Mouse (Mus musculus) bone marrow, adult 2 months (tissue): ENCODE results near the gene Actr2. TPM values are rescaled to one million over a fixed set of nuclear protein-coding genes. Genes with fewer than 3 reads are reported as not detected.

Experiments used
- H3K27ac ChIP-seq: fragments of 200-500 bp; 2 replicates; pipeline ENCODE4 v1.5.1; 2012; ENCODE audit warnings: low read depth, mild to moderate bottlenecking, control low read depth, inconsistent platforms, low read length; ENCODE audit not compliant: control insufficient read depth, poor library complexity, insufficient read depth
- H3K4me1 ChIP-seq: fragments of 200-500 bp; 2 replicates; pipeline ENCODE4 v1.6.1; 2011; ENCODE audit warnings: low read length; ENCODE audit not compliant: control insufficient read depth, insufficient read depth
- H3K4me3 ChIP-seq: fragments of 200-500 bp; replicated peaks from 2 replicates; pipeline ENCODE3; 2011; ENCODE audit warnings: mild to moderate bottlenecking, low read depth, low read length, control low read depth; ENCODE audit not compliant: control insufficient read depth
- CTCF ChIP-seq: fragments of 200-500 bp; IDR thresholded peaks from 2 replicates; pipeline ENCODE4 v1.5.1; 2011; ENCODE audit warnings: low read length, control low read depth; ENCODE audit not compliant: control insufficient read depth, insufficient read depth
- POLR2A ChIP-seq: fragments of 200-500 bp; IDR thresholded peaks from 2 replicates; pipeline ENCODE4 v1.6.1; 2011; ENCODE audit warnings: low read depth, mild to moderate bottlenecking, control low read depth, low read length, borderline replicate concordance; ENCODE audit not compliant: control insufficient read depth
- WGBS: fragments of 180-500 bp; shearing (Covaris S2); methylation state at CpG from one replicate; pipeline ENCODE4 v1.1.7; 2018; 5-methylcytosine and 5-hydroxymethylcytosine counted together
- polyA plus RNA-seq: library from polyadenylated mRNA; stranded (reverse); fragments of >200 nt; gene quantifications from 2 replicates; pipeline ENCODE4 v1.2.4, GENCODE M21; 2011; ENCODE audit warnings: low replicate concordance; ENCODE audit not compliant: missing spikeins, insufficient read depth, insufficient read length

Actr2 gene
- polyA plus RNA-seq, 1 experiment, result 89.6 TPM

DNA sequence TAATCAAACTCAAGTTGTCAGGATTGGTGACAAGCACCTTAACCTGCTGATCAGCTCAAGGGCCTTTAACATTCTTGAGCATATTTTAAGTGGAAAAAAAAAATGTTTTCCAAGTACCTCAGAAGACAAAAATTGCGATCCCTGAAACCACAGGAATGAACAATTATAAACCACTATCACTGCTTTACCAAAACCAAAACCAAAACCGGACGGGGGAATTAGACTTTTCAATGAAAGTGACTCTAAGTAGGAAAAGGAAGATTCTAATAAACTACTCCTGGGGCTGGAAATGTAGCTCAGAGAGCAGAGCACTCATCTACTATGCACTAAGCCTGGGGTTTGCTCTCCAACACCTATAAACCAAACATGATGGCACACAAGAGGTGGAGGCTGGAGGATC is 5.8 kb downstream of the Actr2 start:
- TF ChIP-seq POLR2A (no peak), CTCF (no peak)
- Histone ChIP-seq H3K4me1 (no peaks in the 10 kb centered on the region; the same call in 1 of the 2 replicates), H3K27ac (no peak overlapping the region), H3K4me3 (no peak overlapping the region)
- WGBS, result 21% methylated on average over 3 of the region's 3 CpGs

DNA sequence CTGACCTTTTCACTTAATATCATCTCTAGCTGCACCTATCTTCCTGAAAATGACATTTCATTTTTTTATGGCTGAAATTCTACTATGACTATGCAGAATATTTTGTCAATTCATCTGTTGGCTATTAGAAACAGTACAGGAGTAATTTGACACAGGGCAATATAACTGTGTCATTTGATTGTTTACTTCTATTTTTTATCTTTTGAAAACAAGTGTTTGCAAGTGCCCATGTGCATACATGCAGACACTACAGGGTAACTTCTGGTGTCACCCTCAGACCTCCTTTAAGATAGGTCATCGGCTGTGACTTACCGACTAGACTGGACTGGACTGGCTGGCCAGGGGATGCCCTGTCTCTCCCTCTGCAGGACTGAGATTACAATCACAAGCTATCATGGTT is 8.8 kb downstream of the Actr2 start:
- Histone ChIP-seq H3K27ac (no peak overlapping the region), H3K4me1 (no peaks in the 10 kb centered on the region; the same call in 1 of the 2 replicates)

DNA sequence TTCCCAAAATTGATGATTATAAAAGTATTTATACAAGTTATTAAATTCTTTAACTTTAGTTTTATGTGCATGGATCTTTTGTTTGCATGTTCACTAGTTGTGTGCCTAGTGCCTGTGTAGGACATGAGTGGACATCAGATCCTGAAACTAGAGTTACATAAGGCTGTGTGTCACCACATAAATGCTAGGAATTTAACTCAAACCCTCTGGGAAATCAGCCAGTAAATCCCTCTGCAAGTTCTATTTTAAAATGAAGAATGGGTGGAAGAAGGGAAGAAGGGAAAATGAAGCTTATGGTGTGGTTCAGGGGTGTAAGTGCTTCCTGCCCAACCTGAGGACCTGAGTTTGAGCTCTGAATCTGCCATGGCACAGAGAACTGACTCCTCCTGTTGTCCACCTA is 26.4 kb downstream of the Actr2 start:
- no peaks in the 10 kb centered on the region for H3K4me1 ChIP-seq
- no peak overlapping the region for H3K27ac ChIP-seq
- H3K4me3 ChIP-seq, result no peak overlapping the region
- TF ChIP-seq CTCF (no peak), POLR2A (no peak)

More for the DNA sequence above, 8.8 kb downstream of the Actr2 start:
- 81% methylated on average over 2 of the region's 2 CpGs for WGBS
- TF ChIP-seq CTCF (no peak), POLR2A (no peak)
- no peak overlapping the region for H3K4me3 ChIP-seq

DNA sequence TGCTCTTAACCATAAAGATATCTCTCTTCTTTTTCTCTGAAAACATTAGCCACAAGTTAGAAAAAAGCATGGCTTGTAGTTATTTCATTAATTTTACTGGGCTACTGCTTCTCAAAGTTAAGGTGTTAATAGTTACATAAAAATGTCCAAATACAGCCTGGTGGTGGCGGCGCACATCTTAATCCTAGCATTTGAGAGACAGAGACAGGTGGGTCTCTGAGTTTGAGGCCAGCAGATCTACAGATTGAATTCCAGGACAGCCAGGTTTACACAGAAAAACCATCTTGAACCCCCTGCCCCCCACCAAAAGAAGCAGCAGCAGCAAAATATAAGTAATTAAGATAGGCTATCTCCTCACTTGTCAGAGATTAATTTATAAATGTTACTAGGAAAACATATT is 27.1 kb downstream of the Actr2 start:
- no peaks in the 10 kb centered on the region for H3K4me1 ChIP-seq
- TF ChIP-seq CTCF (no peak), POLR2A (no peak)
- WGBS, result 94% methylated on average over 2 of the region's 2 CpGs
- H3K4me3 ChIP-seq, result no peak overlapping the region
- H3K27ac ChIP-seq, result no peak overlapping the region

DNA sequence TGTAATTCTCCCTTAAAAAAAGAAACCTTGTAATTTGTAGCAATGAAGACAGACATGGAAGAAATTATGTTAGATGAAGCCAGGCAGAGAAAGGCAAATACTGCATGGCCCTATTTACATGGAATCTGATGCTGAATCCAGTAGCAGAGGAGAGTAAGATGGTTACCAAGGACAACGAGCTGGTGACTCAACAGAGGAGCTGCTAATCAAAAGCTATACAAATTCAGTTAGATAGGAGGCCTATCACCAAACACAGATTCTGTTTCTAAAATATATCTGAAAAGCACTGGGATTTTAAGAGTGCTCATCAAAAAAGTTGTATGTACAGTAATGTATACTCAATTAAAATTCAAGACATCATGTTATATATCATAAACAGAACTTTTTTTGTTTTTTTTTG is 37.3 kb downstream of the Actr2 start:
- WGBS, result 58% methylated on average over 1 of the region's 1 CpGs
- Histone ChIP-seq H3K4me3 (no peak overlapping the region), H3K27ac (no peak overlapping the region), H3K4me1 (no peaks in the 10 kb centered on the region; the same call in 1 of the 2 replicates)
- TF ChIP-seq POLR2A (no peak), CTCF (no peak)

DNA sequence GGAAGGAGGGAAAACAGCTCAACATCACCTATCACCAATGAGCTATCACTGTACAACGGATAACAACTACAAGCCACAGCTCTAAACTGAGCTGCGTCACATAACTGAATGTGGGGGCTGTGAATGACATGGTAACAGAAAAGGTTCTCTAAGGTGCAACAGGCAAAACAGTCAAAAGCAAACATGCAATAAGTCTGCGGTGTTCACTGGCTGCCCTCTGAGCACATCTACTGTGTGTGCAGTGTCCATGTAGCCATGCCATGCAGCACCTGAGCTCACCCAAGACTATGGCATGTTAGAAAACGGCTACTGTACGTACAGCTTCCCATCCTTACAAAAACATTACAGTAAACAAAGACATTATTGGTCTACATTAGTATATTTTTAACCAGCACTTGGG is 39.9 kb downstream of the Actr2 start:
- no peak for TF ChIP-seq POLR2A
- no peak for TF ChIP-seq CTCF
- H3K4me1 ChIP-seq, result no peaks in the 10 kb centered on the region; the same call in 1 of the 2 replicates
- H3K27ac ChIP-seq, result no peak overlapping the region
- H3K4me3 ChIP-seq, result no peak overlapping the region
- WGBS, result 94% methylated on average over 5 of the region's 5 CpGs

DNA sequence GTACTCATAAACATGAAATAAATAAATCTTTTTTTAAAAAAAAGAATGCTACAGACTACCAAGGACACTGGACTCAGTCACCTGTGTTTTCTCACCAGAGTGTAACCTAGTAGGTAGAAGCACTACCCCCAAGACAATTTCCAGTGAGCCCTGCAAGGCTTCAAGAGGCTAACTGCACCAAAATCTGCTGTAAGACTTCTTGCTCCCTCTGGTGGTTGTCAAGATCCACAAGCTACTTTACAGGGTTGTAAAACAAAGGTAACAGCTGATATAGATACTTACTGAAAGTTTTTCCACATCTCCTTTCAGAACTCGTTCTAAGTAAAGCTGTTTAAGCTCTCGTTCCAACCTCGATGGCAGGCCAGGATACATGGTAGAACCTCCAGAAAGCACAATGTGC is 40.5 kb downstream of the Actr2 start:
- Histone ChIP-seq H3K27ac (no peak overlapping the region), H3K4me3 (no peak overlapping the region), H3K4me1 (no peaks in the 10 kb centered on the region; the same call in 1 of the 2 replicates)
- no peak for TF ChIP-seq POLR2A
- no peak for TF ChIP-seq CTCF
- 71% methylated on average over 3 of the region's 3 CpGs for WGBS

DNA sequence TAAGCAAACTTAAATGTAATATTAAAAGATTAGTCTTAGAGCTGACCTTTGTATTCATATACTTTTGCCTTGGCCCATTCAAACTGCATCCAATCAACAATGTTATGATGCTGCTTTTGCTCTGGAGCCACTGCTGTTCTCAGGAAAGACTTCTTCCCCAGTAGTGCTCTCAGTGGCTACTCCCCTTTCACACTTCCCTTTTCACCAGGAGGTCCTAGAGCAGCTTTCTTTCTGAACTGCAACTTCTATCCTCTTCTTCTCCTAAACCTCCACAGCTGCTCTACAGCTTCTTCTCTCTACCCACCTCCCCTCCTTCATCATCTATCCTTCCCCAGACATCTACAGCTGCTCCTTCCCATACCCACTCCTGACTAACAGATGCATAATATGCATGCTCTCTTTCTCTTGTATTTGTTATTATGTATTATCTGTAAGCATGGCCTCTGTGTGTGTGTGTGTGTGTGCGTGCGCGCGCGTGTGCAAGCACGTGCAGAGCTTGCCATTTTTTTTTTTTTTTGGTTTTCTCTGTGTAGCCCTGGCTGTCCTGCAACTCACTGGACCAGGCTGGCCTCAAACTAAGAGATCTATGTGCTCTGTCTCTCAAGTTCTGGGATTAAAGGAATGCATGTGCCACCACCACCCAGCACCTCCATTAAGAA is 44.2 kb downstream of the Actr2 start:
- H3K4me1 ChIP-seq, result no peaks in the 10 kb centered on the region; the same call in 1 of the 2 replicates
- H3K4me3 ChIP-seq, result no peak overlapping the region
- 95% methylated on average over 6 of the region's 6 CpGs for WGBS
- no peak overlapping the region for H3K27ac ChIP-seq
- TF ChIP-seq CTCF (no peak), POLR2A (no peak)

DNA sequence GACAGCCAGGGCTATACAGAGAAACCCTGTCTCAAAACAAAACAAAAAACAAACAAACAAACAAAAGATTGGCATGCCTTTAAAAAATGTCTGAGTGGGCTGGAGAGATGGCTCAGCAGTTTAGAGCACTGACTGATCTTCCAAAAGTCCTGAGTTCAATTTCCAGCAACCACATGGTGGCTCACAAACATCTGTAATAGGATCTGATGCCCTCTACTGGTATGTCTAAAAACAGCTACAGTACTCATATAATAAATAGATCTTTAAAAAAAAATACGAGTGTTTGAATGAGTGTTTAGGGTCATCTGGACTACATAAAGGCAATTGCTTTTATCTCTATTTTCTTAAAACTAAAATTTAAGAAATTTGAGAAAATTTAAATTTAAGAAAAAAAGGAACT is 45.2 kb downstream of the Actr2 start:
- H3K4me3 ChIP-seq, result no peak overlapping the region
- TF ChIP-seq CTCF (no peak), POLR2A (no peak)
- no peak overlapping the region for H3K27ac ChIP-seq
- 66% methylated on average over 1 of the region's 1 CpGs for WGBS
- no peaks in the 10 kb centered on the region for H3K4me1 ChIP-seq
